Mouse (Mus musculus) forebrain, embryonic 12.5 days (tissue): ENCODE measurements around the gene Olfr961. TPM values are rescaled to one million over a fixed set of nuclear protein-coding genes. Genes with fewer than 3 reads are reported as not detected.
A peak's percentile ranks its signal among the peaks of the same experiment; 100 is the strongest.

Experiments
- ATAC-seq: fragments of 200-750 bp; cut with Nextera tagmentation; 2 replicates; pipeline ENCODE4 v1.8.0; 2017; ENCODE audit warnings: moderate TSS enrichment; ENCODE audit not compliant: low FRiP score
- H3K27ac ChIP-seq: fragments of 300-500 bp; sonication (generic); 2 replicates; pipeline ENCODE4 v1.5.1; 2016; ENCODE audit warnings: mild to moderate bottlenecking
- H3K27me3 ChIP-seq: fragments of 300-500 bp; sonication (generic); 2 replicates; pipeline ENCODE4 v1.6.1; 2016; ENCODE audit warnings: mild to moderate bottlenecking
- H3K36me3 ChIP-seq: fragments of 300-500 bp; sonication (generic); replicated peaks from 2 replicates; pipeline ENCODE4 v1.6.1; 2016; ENCODE audit warnings: mild to moderate bottlenecking
- H3K4me1 ChIP-seq: fragments of 300-500 bp; sonication (generic); 2 replicates; pipeline ENCODE4 v1.6.1; 2016
- H3K4me2 ChIP-seq: fragments of 300-500 bp; sonication (generic); 2 replicates; pipeline ENCODE4 v1.6.1; 2016; ENCODE audit warnings: mild to moderate bottlenecking, moderate library complexity
- H3K4me3 ChIP-seq: fragments of 300-500 bp; sonication (generic); replicated peaks from 2 replicates; pipeline ENCODE4 v1.5.1; 2016; ENCODE audit warnings: mild to moderate bottlenecking
- H3K9ac ChIP-seq: fragments of 300-500 bp; sonication (generic); 2 replicates; pipeline ENCODE4 v1.6.1; 2016; ENCODE audit warnings: mild to moderate bottlenecking
- H3K9me3 ChIP-seq: fragments of 300-500 bp; sonication (generic); 2 replicates; pipeline ENCODE4 v1.6.1; 2016
- WGBS: fragments of 180-500 bp; shearing (Covaris S2); methylation state at CpG from one replicate; pipeline ENCODE4 v1.1.7; 2016; 5-methylcytosine and 5-hydroxymethylcytosine counted together
- polyA plus RNA-seq: library from polyadenylated mRNA; unstranded; fragments of >200 nt; fragmentation: Nextera tagmentation; extraction: Ambion mirVana; gene quantifications from 2 replicates; pipeline ENCODE4 v1.2.1, GENCODE M21; 2016

Gene Olfr961
- polyA plus RNA-seq: not detected in 2 replicates

DNA sequence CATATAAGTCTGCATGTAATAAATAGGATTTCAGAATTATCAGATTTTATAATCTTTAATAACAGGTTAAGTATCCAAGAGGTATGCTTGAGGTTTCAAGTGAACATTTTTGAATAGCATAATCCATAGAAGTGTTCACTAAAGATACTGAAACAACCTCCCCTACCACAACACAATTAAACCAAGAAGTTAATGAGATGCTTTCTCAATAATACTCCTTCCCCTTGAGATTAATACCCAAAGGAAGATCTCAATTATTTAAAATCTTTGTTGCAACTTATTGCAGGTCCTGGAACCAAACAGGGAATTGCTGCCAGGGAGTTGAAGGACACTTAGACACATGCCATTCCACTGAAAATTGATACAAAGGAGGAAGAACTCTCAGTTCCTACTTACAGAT is at the start of gene Olfr961:
Gene Olfr961, plus strand, starts transcription at position 301 of the 400 bp plus-strand sequence.
- H3K4me3 ChIP-seq: no peak within 1 kb of the TSS
- H3K36me3 ChIP-seq: no peaks in the 10 kb centered on the region
- H3K4me2 ChIP-seq: no peak within 1 kb of the TSS
- no peaks in the 10 kb centered on the region for H3K4me1 ChIP-seq
- no peak within 1 kb of the TSS for H3K9ac ChIP-seq
- no peaks in the 10 kb centered on the region for H3K9me3 ChIP-seq
- no peaks in the 10 kb centered on the region for H3K27me3 ChIP-seq
- no peak for ATAC-seq
- H3K27ac ChIP-seq: no peak within 1 kb of the TSS

- Histone ChIP-seq H3K36me3 (no peaks in the 10 kb centered on the region), H3K9ac (peak overlapping the region; percentile 42; the same call in 1 of the 2 replicates), H3K4me1 (peaks cover 9% of the 10 kb centered on the region), H3K4me2 (peak overlapping the region; percentile 75), H3K4me3 (peak overlapping the region; percentile 44), H3K27ac (no peak overlapping the region), H3K27me3 (no peaks in the 10 kb centered on the region), H3K9me3 (no peaks in the 10 kb centered on the region)
- WGBS: 1% methylated on average over 19 of the region's 19 CpGs
- ATAC-seq: peak; percentile 92
These were observed 42.2 kb upstream of the Olfr961 start for GRCm38 (mm10) chr9:39602536-39603332.

DNA sequence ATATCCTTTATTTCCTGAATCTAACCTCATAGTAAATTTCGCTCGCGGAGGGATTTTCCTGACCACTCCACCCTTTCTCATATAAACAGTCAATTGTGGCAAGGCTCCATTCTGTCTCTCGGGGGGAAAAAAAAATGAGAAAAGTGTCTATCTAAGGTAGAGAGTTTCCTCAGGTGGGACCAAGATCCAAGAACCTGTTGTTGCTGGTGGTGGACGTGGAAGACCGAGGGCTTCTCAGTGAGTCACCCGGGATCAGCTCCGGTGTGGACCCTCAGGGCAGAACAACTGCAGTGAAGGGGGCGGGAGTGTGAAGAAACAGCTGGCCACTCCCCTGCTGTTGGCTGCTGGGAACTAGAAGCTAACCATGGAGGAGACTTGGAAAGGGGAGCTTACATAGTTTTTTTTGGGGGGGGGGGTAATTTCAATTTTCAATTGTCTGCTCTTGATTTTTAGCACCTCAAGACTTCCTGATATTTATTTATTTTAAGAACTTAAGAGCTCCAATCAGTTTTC is 41.5 kb upstream of the Olfr961 start:
- H3K9me3 ChIP-seq: no peaks in the 10 kb centered on the region
- peaks cover 9% of the 10 kb centered on the region for H3K4me1 ChIP-seq
- H3K4me3 ChIP-seq: peak overlapping the region; percentile 44
- WGBS: under 1% methylated on average over 9 of the region's 9 CpGs
- no peak overlapping the region for H3K27ac ChIP-seq
- H3K9ac ChIP-seq: peak overlapping the region; percentile 42; the same call in 1 of the 2 replicates
- H3K36me3 ChIP-seq: no peaks in the 10 kb centered on the region
- peak overlapping the region; percentile 75 for H3K4me2 ChIP-seq
- peak; percentile 65 for ATAC-seq
- no peaks in the 10 kb centered on the region for H3K27me3 ChIP-seq

DNA sequence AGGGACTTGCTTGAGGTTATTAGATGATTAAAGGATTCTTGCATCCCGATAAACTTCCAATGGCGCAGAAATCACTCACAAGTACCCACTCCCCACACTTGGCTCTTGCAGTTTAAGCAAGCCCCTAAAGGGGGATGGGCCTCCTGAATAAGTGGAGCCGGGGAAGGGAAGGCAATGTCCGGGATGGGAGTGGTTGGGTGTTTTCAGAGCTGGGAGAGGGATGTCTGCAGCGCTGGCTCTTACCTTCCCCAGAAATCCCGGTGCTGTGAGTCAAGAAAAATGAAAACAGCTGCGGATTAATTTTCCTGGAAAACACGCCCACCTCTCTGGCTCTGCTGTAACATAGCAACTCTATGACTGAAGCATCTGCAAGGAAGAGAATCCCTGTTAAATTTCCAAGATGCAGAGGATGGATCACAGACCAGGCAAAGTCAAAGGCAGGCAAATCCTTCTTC is 40.9 kb upstream of the Olfr961 start, which contains the start of gene AW551984:
Gene AW551984, minus strand, starts transcription at position 405 of the 455 bp plus-strand sequence.
- Histone ChIP-seq H3K9me3 (no peaks in the 10 kb centered on the region), H3K36me3 (no peaks in the 10 kb centered on the region), H3K9ac (peak within 1 kb of the TSS; percentile 42; the same call in 1 of the 2 replicates), H3K27me3 (no peaks in the 10 kb centered on the region), H3K4me3 (peak within 1 kb of the TSS; percentile 44), H3K4me1 (peaks cover 9% of the 10 kb centered on the region), H3K27ac (no peak within 1 kb of the TSS), H3K4me2 (peak within 1 kb of the TSS; percentile 75)
- WGBS: 0% methylated on average over 8 of the region's 8 CpGs
- ATAC-seq: peak; percentile 47; the same call in 1 of the 2 replicates

DNA sequence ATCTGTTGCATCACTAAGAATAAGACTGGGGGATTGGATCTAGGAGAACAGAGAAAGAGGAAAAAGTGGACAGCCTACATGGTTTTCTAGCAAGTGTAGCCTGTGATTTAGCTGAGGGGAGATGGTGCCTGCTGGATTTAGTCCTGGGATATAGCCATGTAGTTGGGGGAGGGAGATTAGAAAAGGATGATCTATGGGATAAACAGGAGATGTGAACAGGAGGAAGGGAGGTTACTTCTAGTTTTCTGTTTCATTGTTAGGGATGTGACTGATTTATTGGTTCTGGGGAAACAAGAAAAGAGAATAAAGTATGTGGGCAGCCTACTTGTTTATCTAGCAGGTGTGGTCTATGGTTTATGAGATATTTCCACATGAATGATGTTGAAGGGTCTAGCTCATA is 36.4 kb upstream of the Olfr961 start:
- H3K27ac ChIP-seq: no peak overlapping the region
- no peak overlapping the region for H3K4me2 ChIP-seq
- H3K4me3 ChIP-seq: no peak overlapping the region
- no peaks in the 10 kb centered on the region for H3K27me3 ChIP-seq
- no peak overlapping the region for H3K9ac ChIP-seq
- H3K9me3 ChIP-seq: no peaks in the 10 kb centered on the region
- H3K4me1 ChIP-seq: no peaks in the 10 kb centered on the region; the same call in 1 of the 2 replicates
- ATAC-seq: no peak
- H3K36me3 ChIP-seq: no peaks in the 10 kb centered on the region

- no peaks in the 10 kb centered on the region for H3K36me3 ChIP-seq
- no peaks in the 10 kb centered on the region for H3K9me3 ChIP-seq
- H3K27ac ChIP-seq: no peak within 1 kb of the TSS
- no peaks in the 10 kb centered on the region for H3K27me3 ChIP-seq
- no peak within 1 kb of the TSS for H3K9ac ChIP-seq
- no peak within 1 kb of the TSS for H3K4me3 ChIP-seq
- 70% methylated on average over 3 of the region's 3 CpGs for WGBS
- H3K4me2 ChIP-seq: no peak within 1 kb of the TSS
- no peaks in the 10 kb centered on the region for H3K4me1 ChIP-seq
- ATAC-seq: no peak
These were observed 34.5 kb upstream of the Olfr961 start, which contains the start of gene Olfr148 for GRCm38 (mm10) chr9:39610355-39610754. Gene Olfr148 (plus strand): TSS chr9:39610655.

GRCm38 (mm10) chr9:39611953-39612352 is 32.9 kb upstream of the Olfr961 start:
- Histone ChIP-seq H3K9ac (no peak overlapping the region), H3K36me3 (no peaks in the 10 kb centered on the region), H3K4me1 (no peaks in the 10 kb centered on the region), H3K4me2 (no peak overlapping the region), H3K27me3 (no peaks in the 10 kb centered on the region), H3K9me3 (no peaks in the 10 kb centered on the region), H3K4me3 (no peak overlapping the region), H3K27ac (no peak overlapping the region)
- ATAC-seq: peak; percentile 68; the same call in 1 of the 2 replicates
- 68% methylated on average over 1 of the region's 1 CpGs for WGBS

DNA sequence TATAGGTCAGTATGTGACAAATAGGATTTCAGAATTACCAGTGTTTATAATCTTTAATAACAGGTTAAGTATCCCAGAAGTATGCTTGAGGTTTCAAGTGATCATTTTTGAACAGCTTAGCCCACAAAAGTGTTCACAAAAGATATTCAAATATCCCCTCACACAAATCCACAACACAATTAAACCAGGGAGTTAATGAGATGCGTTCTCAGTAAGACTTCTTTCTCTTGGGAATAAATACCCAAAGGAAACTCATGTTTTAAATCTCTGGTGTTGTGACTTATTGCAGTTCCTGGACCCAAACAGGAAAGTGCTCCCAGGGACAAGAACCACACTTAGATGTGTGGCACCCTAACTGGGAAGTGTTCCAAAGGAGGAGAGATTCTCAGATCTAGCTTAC is 23.8 kb upstream of the Olfr961 start, which contains the start of gene Olfr960:
Gene Olfr960, plus strand, starts transcription at position 301 of the 400 bp plus-strand sequence.
- Histone ChIP-seq H3K36me3 (no peaks in the 10 kb centered on the region), H3K27me3 (no peaks in the 10 kb centered on the region), H3K9ac (no peak within 1 kb of the TSS), H3K4me1 (no peaks in the 10 kb centered on the region), H3K4me3 (no peak within 1 kb of the TSS), H3K4me2 (no peak within 1 kb of the TSS), H3K9me3 (no peaks in the 10 kb centered on the region), H3K27ac (no peak within 1 kb of the TSS)
- WGBS: 44% methylated on average over 1 of the region's 1 CpGs
- ATAC-seq: no peak

GRCm38 (mm10) chr9:39623783-39624182 is 21.1 kb upstream of the Olfr961 start:
- WGBS: 94% methylated on average over 3 of the region's 3 CpGs

DNA sequence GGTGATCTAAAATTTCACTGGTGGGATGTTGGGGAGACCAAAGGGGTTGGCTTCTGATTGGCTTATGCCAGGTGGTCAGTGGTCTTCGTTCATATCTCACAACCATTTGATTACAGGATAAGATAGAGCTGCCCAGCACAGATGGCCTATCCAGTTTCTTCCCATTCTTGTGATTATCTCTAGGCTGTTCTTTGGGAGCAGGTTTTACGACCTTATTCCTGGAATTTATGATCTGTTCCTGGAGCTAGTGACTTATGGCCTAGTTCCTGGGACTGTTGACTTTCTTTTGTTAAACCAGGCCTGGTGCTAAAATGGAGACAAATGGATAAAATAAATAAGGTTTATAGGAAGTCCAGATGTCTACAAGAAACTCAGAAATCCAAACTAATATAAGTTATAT is 20.2 kb upstream of the Olfr961 start:
- H3K4me1 ChIP-seq: no peaks in the 10 kb centered on the region
- WGBS: 75% methylated on average over 2 of the region's 2 CpGs

More at GRCm38 (mm10) chr9:39623783-39624182, 21.1 kb upstream of the Olfr961 start:
- no peak overlapping the region for H3K9ac ChIP-seq
- no peaks in the 10 kb centered on the region for H3K4me1 ChIP-seq
- no peak overlapping the region for H3K4me3 ChIP-seq
- no peak for ATAC-seq
- no peaks in the 10 kb centered on the region for H3K36me3 ChIP-seq
- no peaks in the 10 kb centered on the region for H3K27me3 ChIP-seq
- no peak overlapping the region for H3K27ac ChIP-seq
- no peaks in the 10 kb centered on the region for H3K9me3 ChIP-seq
- H3K4me2 ChIP-seq: no peak overlapping the region

DNA sequence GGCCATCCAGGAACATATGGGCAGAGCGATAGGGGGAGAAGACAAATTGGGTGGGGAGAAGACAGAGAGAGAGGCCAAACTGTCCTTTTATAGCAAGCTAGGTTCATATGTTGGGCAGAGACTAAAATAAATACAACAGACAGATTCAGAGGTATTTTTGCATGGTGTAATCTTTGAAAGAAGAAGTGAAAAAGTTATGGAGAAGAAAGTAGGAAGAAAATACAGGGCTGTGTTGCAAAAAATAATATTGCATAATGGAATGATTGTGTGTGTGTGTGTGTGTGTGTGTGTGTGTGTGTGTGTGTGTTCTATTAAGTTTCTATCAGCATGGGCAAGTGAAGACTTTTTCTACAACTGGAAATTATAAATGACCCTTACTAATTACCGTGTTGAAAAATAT is 15.8 kb upstream of the Olfr961 start:
- Histone ChIP-seq H3K4me3 (no peak overlapping the region), H3K9me3 (no peaks in the 10 kb centered on the region), H3K27me3 (no peaks in the 10 kb centered on the region), H3K27ac (no peak overlapping the region), H3K36me3 (no peaks in the 10 kb centered on the region), H3K9ac (no peak overlapping the region), H3K4me2 (no peak overlapping the region), H3K4me1 (no peaks in the 10 kb centered on the region)
- no peak for ATAC-seq
- WGBS: 93% methylated on average over 2 of the region's 2 CpGs

More for the DNA sequence above, 20.2 kb upstream of the Olfr961 start:
- H3K9me3 ChIP-seq: no peaks in the 10 kb centered on the region
- H3K27ac ChIP-seq: no peak overlapping the region
- H3K36me3 ChIP-seq: no peaks in the 10 kb centered on the region
- no peaks in the 10 kb centered on the region for H3K27me3 ChIP-seq
- no peak overlapping the region for H3K4me3 ChIP-seq
- ATAC-seq: no peak
- no peak overlapping the region for H3K4me2 ChIP-seq
- H3K9ac ChIP-seq: no peak overlapping the region

GRCm38 (mm10) chr9:39633913-39634594 is 10.8 kb upstream of the Olfr961 start:
- H3K4me1 ChIP-seq: no peaks in the 10 kb centered on the region
- H3K27me3 ChIP-seq: no peaks in the 10 kb centered on the region
- H3K27ac ChIP-seq: no peak overlapping the region
- H3K4me3 ChIP-seq: no peak overlapping the region
- no peaks in the 10 kb centered on the region for H3K36me3 ChIP-seq
- H3K9me3 ChIP-seq: no peaks in the 10 kb centered on the region
- no peak overlapping the region for H3K9ac ChIP-seq
- no peak overlapping the region for H3K4me2 ChIP-seq
- ATAC-seq: no peak
- 41% methylated on average over 4 of the region's 4 CpGs for WGBS
